Mouse (Mus musculus) E14TG2a.4 (cell line): ENCODE measurements around the gene Ddah2.

Experiments
- CTCF ChIP-seq: conservative IDR thresholded peaks from 2 replicates; pipeline ENCODE4 v1.5.1; 2014; ENCODE audit warnings: low read length
- NANOG ChIP-seq: IDR thresholded peaks from 2 replicates; pipeline ENCODE4 v1.6.1; 2014; ENCODE audit warnings: borderline replicate concordance, low read length, mixed read lengths
- POU5F1 ChIP-seq: IDR thresholded peaks from 2 replicates; pipeline ENCODE4 v1.6.1; 2014; ENCODE audit warnings: low read length, borderline replicate concordance

DNA sequence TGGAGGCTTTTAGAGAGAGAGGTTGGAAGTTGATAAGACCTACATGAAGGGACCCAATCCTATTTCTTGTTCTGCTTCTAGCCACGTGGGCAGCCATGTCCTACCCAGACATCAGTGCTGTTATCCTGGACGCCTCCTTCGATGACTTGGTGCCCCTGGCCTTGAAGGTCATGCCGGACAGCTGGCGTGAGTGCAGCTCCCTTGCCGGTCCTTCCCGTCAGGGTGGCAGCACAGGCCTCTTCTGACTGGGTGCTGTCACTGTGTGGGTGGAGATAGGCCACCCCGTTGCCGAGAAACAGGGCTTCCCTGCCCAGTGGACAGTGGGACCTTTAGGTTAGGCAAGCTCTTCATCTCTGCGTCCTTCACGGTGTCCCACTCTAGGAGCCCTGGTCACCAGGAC is 42.3 kb downstream of the Ddah2 start:
- no peak for TF ChIP-seq CTCF
- no peak for TF ChIP-seq POU5F1
- no peak for TF ChIP-seq NANOG
